Mouse (Mus musculus) C2C12 (cell line): ENCODE data around the gene Gria3.

Experiments used
- CTCF ChIP-seq: IDR thresholded peaks from one replicate; pipeline ENCODE4 v1.5.1; 2011; ENCODE audit not compliant: control insufficient read depth, insufficient read depth, insufficient read length
- MYOD1 ChIP-seq: IDR thresholded peaks from one replicate; pipeline ENCODE4 v1.6.1; 2011; ENCODE audit warnings: low read depth; ENCODE audit not compliant: control insufficient read depth, insufficient read length

DNA sequence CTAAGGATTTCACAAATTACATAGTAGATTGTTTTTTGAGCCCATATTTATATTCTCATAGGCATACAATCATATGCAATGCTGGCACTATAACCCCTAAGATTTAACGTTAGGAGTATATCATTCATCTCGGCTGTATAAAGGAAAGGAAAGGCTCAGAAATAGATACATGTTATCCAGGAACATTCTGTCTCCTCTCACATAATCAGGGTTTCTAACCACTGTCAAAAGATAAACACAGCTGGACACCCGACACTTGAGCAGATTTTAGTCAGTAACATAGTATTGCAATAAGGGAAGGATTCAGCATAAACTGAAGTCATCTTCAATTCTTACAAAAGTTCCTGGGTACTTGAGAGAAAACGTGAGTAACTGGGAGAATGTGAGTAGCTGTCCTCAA is 95.9 kb downstream of the Gria3 start:
- no peak for TF ChIP-seq CTCF
- TF ChIP-seq MYOD1: no peak
